Mouse (Mus musculus): ENCODE measurements around the gene Gm45140. TPM values are rescaled to one million over a fixed set of nuclear protein-coding genes. Genes with fewer than 3 reads are reported as not detected.
"Not testable (repeated sequence)": the region's sequence is repeated elsewhere in the genome, so short reads cannot be mapped to it uniquely, and the experiment has no call there.

Gm45140 gene
- polyA plus RNA-seq, 1 experiment, result 0.16 TPM

- DNase-seq (ENCODE audit: low read depth, low spot score), result no peak
- 84% methylated on average over 11 of the region's 11 CpGs for WGBS
Observed at GRCm38 (mm10) chr6:87779174-87780165, 56.1 kb downstream of the Gm45140 start.

- WGBS, result 71% methylated on average over 11 of the region's 11 CpGs
- no peak for DNase-seq (ENCODE audit: low read depth, low spot score)
Observed at GRCm38 (mm10) chr6:87778294-87779173, 57.1 kb downstream of the Gm45140 start.

GRCm38 (mm10) chr6:87777842-87778241 is 57.8 kb downstream of the Gm45140 start, which contains the start of gene Gp9:
Gene Gp9, plus strand, starts transcription at chr6:87778072.
- no peak for DNase-seq (ENCODE audit: low read depth, low spot score)
- 47% methylated on average over 2 of the region's 2 CpGs for WGBS

- DNase-seq (ENCODE audit: low read depth, low spot score), result no peak
- 78% methylated on average over 1 of the region's 1 CpGs for WGBS
Observed at GRCm38 (mm10) chr6:87776663-87777062, 58.9 kb downstream of the Gm45140 start.

- WGBS, result 19% methylated on average over 3 of the region's 3 CpGs
- DNase-seq (ENCODE audit: low read depth, low spot score), result no peak
Observed at GRCm38 (mm10) chr6:87775588-87776245, 59.9 kb downstream of the Gm45140 start.

- WGBS, result 70% methylated on average over 9 of the region's 9 CpGs
- DNase-seq (ENCODE audit: low read depth, low spot score), result no peak
Observed at GRCm38 (mm10) chr6:87774909-87775308, 60.7 kb downstream of the Gm45140 start.

GRCm38 (mm10) chr6:87774466-87774865 is 61.1 kb downstream of the Gm45140 start:
- 26% methylated on average over 1 of the region's 1 CpGs for WGBS
- DNase-seq (ENCODE audit: low read depth, low spot score), result no peak

- DNase-seq (ENCODE audit: low read depth, low spot score), result no peak
- WGBS, result 36% methylated on average over 8 of the region's 8 CpGs
Observed at GRCm38 (mm10) chr6:87770626-87771025, 65.0 kb downstream of the Gm45140 start.

- WGBS, result 92% methylated on average over 2 of the region's 2 CpGs
Observed at GRCm38 (mm10) chr6:87764296-87764695, 71.3 kb downstream of the Gm45140 start.

GRCm38 (mm10) chr6:87763376-87764280 is 72.0 kb downstream of the Gm45140 start:
- 66% methylated on average over 4 of the region's 4 CpGs for whole genome bisulfite sequencing
- DNase-seq (ENCODE audit: low read depth, low spot score), result no peak

More at GRCm38 (mm10) chr6:87764296-87764695, 71.3 kb downstream of the Gm45140 start:
- DNase-seq (ENCODE audit: low read depth, low spot score), result not testable (repeated sequence)

GRCm38 (mm10) chr6:87762161-87762560 is 73.4 kb downstream of the Gm45140 start:
- 66% methylated on average over 5 of the region's 5 CpGs for WGBS
- no peak for DNase-seq (ENCODE audit: low read depth, low spot score)

GRCm38 (mm10) chr6:87759850-87760249 is 75.7 kb downstream of the Gm45140 start:
- no peak for DNase-seq (ENCODE audit: low read depth, low spot score)
- 38% methylated on average over 3 of the region's 3 CpGs for whole genome bisulfite sequencing

GRCm38 (mm10) chr6:87759404-87759803 is 76.2 kb downstream of the Gm45140 start:
- 23% methylated on average over 3 of the region's 3 CpGs for WGBS
- no peak for DNase-seq (ENCODE audit: low read depth, low spot score)

- DNase-seq (ENCODE audit: low read depth, low spot score), result no peak
- 90% methylated on average over 8 of the region's 8 CpGs for WGBS
Observed at GRCm38 (mm10) chr6:87756896-87757295, 78.7 kb downstream of the Gm45140 start.

GRCm38 (mm10) chr6:87755196-87755595 is 80.4 kb downstream of the Gm45140 start:
- DNase-seq (ENCODE audit: low read depth, low spot score), result no peak
- WGBS, result 87% methylated on average over 4 of the region's 4 CpGs

GRCm38 (mm10) chr6:87751574-87751973 is 84.0 kb downstream of the Gm45140 start:
- DNase-seq (ENCODE audit: low read depth, low spot score), result no peak
- WGBS, result 87% methylated on average over 6 of the region's 6 CpGs

- WGBS, result 80% methylated on average over 8 of the region's 8 CpGs
- DNase-seq (ENCODE audit: low read depth, low spot score), result no peak
Observed at GRCm38 (mm10) chr6:87750184-87750910, 85.2 kb downstream of the Gm45140 start.

- 82% methylated on average over 6 of the region's 6 CpGs for WGBS
- no peak for DNase-seq (ENCODE audit: low read depth, low spot score)
Observed at GRCm38 (mm10) chr6:87748531-87748930, 87.1 kb downstream of the Gm45140 start.
